Mouse (Mus musculus) liver, adult 2 months (tissue): ENCODE measurements around the gene Ceacam1.

Experiments used
- CTCF ChIP-seq: fragments of 200-500 bp; IDR thresholded peaks from 2 replicates; pipeline ENCODE4 v1.5.1; 2011; ENCODE audit warnings: low read depth, low read length, control low read depth
- POLR2A ChIP-seq: fragments of 200-500 bp; IDR thresholded peaks from 2 replicates; pipeline ENCODE4 v1.6.1; 2011; ENCODE audit warnings: low read length, control low read depth; ENCODE audit not compliant: insufficient read depth; ENCODE audit errors: extremely low read depth

- TF ChIP-seq CTCF = no peak
- TF ChIP-seq POLR2A = no peak
Measured at GRCm38 (mm10) chr7:25486186-25486585, 8.8 kb upstream of the Ceacam1 start.
